Mouse (Mus musculus): ENCODE results near the gene Arhgef3. TPM values are rescaled to one million over a fixed set of nuclear protein-coding genes. Genes with fewer than 3 reads are reported as not detected.

The Arhgef3 gene
- polyA plus RNA-seq, 1 experiment: 30.4 TPM

- no peak for DNase-seq (ENCODE audit: low spot score)
Observed at GRCm38 (mm10) chr14:27164639-27165038, 49.9 kb downstream of the Arhgef3 start.

- DNase-seq (ENCODE audit: low spot score): no peak
Observed at GRCm38 (mm10) chr14:27166751-27167150, 52.1 kb downstream of the Arhgef3 start.

- DNase-seq (ENCODE audit: low spot score): no peak
Observed at GRCm38 (mm10) chr14:27167177-27167576, 52.5 kb downstream of the Arhgef3 start.

GRCm38 (mm10) chr14:27168387-27168786 is 53.7 kb downstream of the Arhgef3 start:
- no peak for DNase-seq (ENCODE audit: low spot score)

GRCm38 (mm10) chr14:27169287-27169686 is 54.6 kb downstream of the Arhgef3 start:
- no peak for DNase-seq (ENCODE audit: low spot score)

- no peak for DNase-seq (ENCODE audit: low spot score)
Observed at GRCm38 (mm10) chr14:27170421-27170820, 55.7 kb downstream of the Arhgef3 start.

GRCm38 (mm10) chr14:27171175-27171830 is 56.6 kb downstream of the Arhgef3 start:
- no peak for DNase-seq (ENCODE audit: low spot score)

- no peak for DNase-seq (ENCODE audit: low spot score)
Observed at GRCm38 (mm10) chr14:27173178-27173803, 58.6 kb downstream of the Arhgef3 start.

GRCm38 (mm10) chr14:27174188-27174786 is 59.6 kb downstream of the Arhgef3 start:
- DNase-seq (ENCODE audit: low spot score): no peak

GRCm38 (mm10) chr14:27174831-27175301 is 60.2 kb downstream of the Arhgef3 start:
- no peak for DNase-seq (ENCODE audit: low spot score)

GRCm38 (mm10) chr14:27175343-27175742 is 60.6 kb downstream of the Arhgef3 start:
- DNase-seq (ENCODE audit: low spot score): no peak

- no peak for DNase-seq (ENCODE audit: low spot score)
Observed at GRCm38 (mm10) chr14:27177800-27178559, 63.3 kb downstream of the Arhgef3 start.

GRCm38 (mm10) chr14:27178560-27178920 is 63.8 kb downstream of the Arhgef3 start:
- DNase-seq (ENCODE audit: low spot score): peak; percentile 35

GRCm38 (mm10) chr14:27179771-27180170 is 65.1 kb downstream of the Arhgef3 start:
- DNase-seq (ENCODE audit: low spot score): no peak

GRCm38 (mm10) chr14:27182059-27182458 is 67.4 kb downstream of the Arhgef3 start:
- no peak for DNase-seq (ENCODE audit: low spot score)

GRCm38 (mm10) chr14:27182646-27183438 is 68.1 kb downstream of the Arhgef3 start:
- no peak for DNase-seq (ENCODE audit: low spot score)

GRCm38 (mm10) chr14:27183501-27184230 is 69.0 kb downstream of the Arhgef3 start:
- no peak for DNase-seq (ENCODE audit: low spot score)

GRCm38 (mm10) chr14:27185902-27186301 is 71.2 kb downstream of the Arhgef3 start:
- no peak for DNase-seq (ENCODE audit: low spot score)

GRCm38 (mm10) chr14:27186596-27186995 is 71.9 kb downstream of the Arhgef3 start:
- no peak for DNase-seq (ENCODE audit: low spot score)

GRCm38 (mm10) chr14:27187025-27187424 is 72.3 kb downstream of the Arhgef3 start:
- peak; percentile 58 for DNase-seq (ENCODE audit: low spot score)

GRCm38 (mm10) chr14:27187885-27188284 is 73.2 kb downstream of the Arhgef3 start:
- DNase-seq (ENCODE audit: low spot score): no peak
